18 mouse cellular contexts compared by ENCODE assay signal in genomic region chr1:93138534-93138933, GRCm38 (mm10). TPM values are rescaled to one million over a fixed set of nuclear protein-coding genes. Genes with fewer than 3 reads are reported as not detected.
DNase-seq lines count a peak whose midpoint lies in the region; ATAC-seq and TF ChIP-seq lines count a peak whose summit lies in the region.
"Had no signal": no experiment of that assay in that cellular context is flagged by ENCODE, and none has a peak within 500 bp of the region (broad histone marks: within the 10 kb centered on the region; RNA-seq: fewer than 3 reads in every experiment).

No protein-coding gene starts in this region.

- 54% methylated on average over 6 of the region's 6 CpGs for WGBS in intestine, embryonic 16.5 days
- 28% methylated on average over 6 of the region's 6 CpGs for WGBS in small intestine, adult 2 months
- WGBS in hindbrain, embryonic 12.5 days: 89% methylated on average over 6 of the region's 6 CpGs

- peak; percentile 95 for ATAC-seq in intestine, embryonic 16.5 days
- no peak for ATAC-seq in granulocyte monocyte progenitor cell, adult 5-6 weeks (replicated peaks; ENCODE audit: poor library complexity, severe bottlenecking)
- no peak for ATAC-seq in hindbrain, embryonic 12.5 days (ENCODE audit: low FRiP score)
- ATAC-seq: activated CD4-positive, CD25-positive, alpha-beta regulatory T cell, adult 4 months had no signal

- TF ChIP-seq POLR2A in small intestine, adult 2 months (IDR thresholded peaks at IDR 0.05; ENCODE audit: low read depth, low read length): 0 out of 2 replicates have a peak, but pooled peaks have one; percentile 6

- H3K4me1 ChIP-seq in intestine, embryonic 16.5 days (ENCODE audit: control insufficient read depth, insufficient read depth, low read length): peaks cover 9% of the 10 kb centered on the region
- H3K4me1 ChIP-seq in small intestine, adult 2 months (ENCODE audit: control insufficient read depth, insufficient read depth, insufficient read length, low read length): peaks cover 10% of the 10 kb centered on the region; the same call in 1 of the 2 replicates
- H3K4me1 ChIP-seq in hindbrain, embryonic 12.5 days: no peaks in the 10 kb centered on the region
- H3K4me1 ChIP-seq: limb, embryonic 15.5 days had no signal

- peak overlapping the region; percentile 82 for H3K27ac ChIP-seq in intestine, embryonic 16.5 days (ENCODE audit: low read length)
- H3K27ac ChIP-seq in small intestine, adult 2 months (ENCODE audit: insufficient read depth, low read depth, low read length): peak overlapping the region; percentile 21
- no peak overlapping the region for H3K27ac ChIP-seq in hindbrain, embryonic 12.5 days
- H3K27ac ChIP-seq: hindbrain, embryonic 10.5 days; limb, embryonic 15.5 days had no signal

- H3K27me3 ChIP-seq in intestine, embryonic 16.5 days (replicated peaks; ENCODE audit: control insufficient read depth, insufficient read depth, low read length): no peaks in the 10 kb centered on the region
- H3K27me3 ChIP-seq in small intestine, adult 2 months (ENCODE audit: control insufficient read depth, insufficient read depth, low read length): no peaks in the 10 kb centered on the region
- H3K27me3 ChIP-seq in hindbrain, embryonic 12.5 days: no peaks in the 10 kb centered on the region
- H3K27me3 ChIP-seq: limb, embryonic 15.5 days had no signal

- TF ChIP-seq CTCF in small intestine, adult 2 months (IDR thresholded peaks at IDR 0.05; ENCODE audit: extremely low read depth, insufficient read length, insufficient replicate concordance, low read depth, low read length): no peak

- no peak overlapping the region for H3K4me3 ChIP-seq in intestine, embryonic 16.5 days (ENCODE audit: low read length)
- H3K4me3 ChIP-seq in small intestine, adult 2 months (ENCODE audit: low read depth, low read length): no peak overlapping the region
- no peak overlapping the region for H3K4me3 ChIP-seq in hindbrain, embryonic 12.5 days
- H3K4me3 ChIP-seq: hindbrain, embryonic 10.5 days; limb, embryonic 15.5 days had no signal

- H3K36me3 ChIP-seq in intestine, embryonic 16.5 days (ENCODE audit: control insufficient read depth, insufficient read depth, low read length): no peaks in the 10 kb centered on the region
- H3K36me3 ChIP-seq in small intestine, adult 2 months (ENCODE audit: control insufficient read depth, insufficient read depth, low read length): no peaks in the 10 kb centered on the region
- no peaks in the 10 kb centered on the region for H3K36me3 ChIP-seq in hindbrain, embryonic 12.5 days
- H3K36me3 ChIP-seq: G1E; hindbrain, embryonic 10.5 days; limb, embryonic 15.5 days had no signal

- H3K9me3 ChIP-seq in intestine, embryonic 16.5 days (ENCODE audit: control insufficient read depth, low read length): no peaks in the 10 kb centered on the region
- no peaks in the 10 kb centered on the region for H3K9me3 ChIP-seq in hindbrain, embryonic 12.5 days (replicated peaks)
- H3K9me3 ChIP-seq: G1E; hindbrain, embryonic 10.5 days; limb, embryonic 15.5 days had no signal

- H3K9ac ChIP-seq in intestine, embryonic 16.5 days (ENCODE audit: low read depth, low read length): peak overlapping the region; percentile 58
- H3K9ac ChIP-seq in hindbrain, embryonic 12.5 days: no peak overlapping the region
- H3K9ac ChIP-seq: limb, embryonic 15.5 days had no signal

- DNase-seq in cerebellum, postnatal 10 days: peak; percentile 51 to 55
- no peak for DNase-seq in cerebellum, adult 8-10 months
- DNase-seq in kidney, postnatal 36 days: peak; percentile 85 to 86
- no peak for DNase-seq in frontal cortex, adult 2 months (ENCODE audit: extremely low spot score in 1 of 2, low spot score in 1 of 2)
- DNase-seq: B cell, adult 2 months; embryo, embryonic 11 days; layer of hippocampus, postnatal 36 days; thymus, adult 18-20 months had no signal

- peak overlapping the region; percentile 41 for H3K4me2 ChIP-seq in intestine, embryonic 16.5 days (ENCODE audit: low read depth, low read length)
- no peak overlapping the region for H3K4me2 ChIP-seq in hindbrain, embryonic 12.5 days (replicated peaks)
- H3K4me2 ChIP-seq: limb, embryonic 15.5 days had no signal

RNA-seq across cellular contexts. Expression of gene Agxt, which starts 3.5 kb away (rescaled TPM):
- 0.73 and 1.1 TPM in 2 replicates for polyA plus RNA-seq in intestine, embryonic 16.5 days (2015; fragmentation: Nextera tagmentation; extraction: Ambion mirVana)
- polyA plus RNA-seq in small intestine, adult 2 months (2012; rRNA removed): 0.14 and 0.58 TPM in 2 replicates
- not detected in 2 replicates for total RNA-seq in granulocyte monocyte progenitor cell, adult 5-6 weeks (2014; fragmentation: Nextera tagmentation)
- total RNA-seq in granulocyte monocyte progenitor cell, adult 5-6 weeks (2017): not detected in 2 replicates
- not detected in 2 replicates for polyA plus RNA-seq in hindbrain, embryonic 12.5 days (2016; fragmentation: Nextera tagmentation; extraction: Ambion mirVana)
- not detected in 2 replicates for polyA plus RNA-seq in frontal cortex, adult 2 months (2012; rRNA removed)
- total RNA-seq: G1E; heart, adult 8-10 months; layer of hippocampus, postnatal 36 days; megakaryocyte, adult 5-6 weeks had no signal
- polyA plus RNA-seq: activated CD4-positive, CD25-positive, alpha-beta regulatory T cell, adult 4 months; G1E; hindbrain, embryonic 10.5 days; limb, embryonic 15.5 days had no signal

RNA-seq across cellular contexts. Expression of gene 2310007B03Rik, which starts 22.2 kb away (rescaled TPM):
- 16.8 and 20.0 TPM in 2 replicates for polyA plus RNA-seq in intestine, embryonic 16.5 days (2015; fragmentation: Nextera tagmentation; extraction: Ambion mirVana)
- polyA plus RNA-seq in small intestine, adult 2 months (2012; rRNA removed): 3.0 and 13.5 TPM in 2 replicates
- not detected in 2 replicates for total RNA-seq in granulocyte monocyte progenitor cell, adult 5-6 weeks (2014; fragmentation: Nextera tagmentation)
- total RNA-seq in granulocyte monocyte progenitor cell, adult 5-6 weeks (2017): not detected in 2 replicates
- 0.35 and 0.41 TPM in 2 replicates for polyA plus RNA-seq in hindbrain, embryonic 12.5 days (2016; fragmentation: Nextera tagmentation; extraction: Ambion mirVana)
- polyA plus RNA-seq in frontal cortex, adult 2 months (2012; rRNA removed): not detected in 2 replicates
- total RNA-seq: heart, adult 8-10 months; layer of hippocampus, postnatal 36 days; megakaryocyte, adult 5-6 weeks had no signal
- polyA plus RNA-seq: activated CD4-positive, CD25-positive, alpha-beta regulatory T cell, adult 4 months; G1E had no signal

RNA-seq across cellular contexts. Expression of gene Crocc2, which starts 30.0 kb away (rescaled TPM):
- polyA plus RNA-seq in intestine, embryonic 16.5 days (2015; fragmentation: Nextera tagmentation; extraction: Ambion mirVana): 0.05 and 0.07 TPM in 2 replicates
- 0.08 TPM in 1 of 2 replicates, not detected in the other for polyA plus RNA-seq in small intestine, adult 2 months (2012; rRNA removed)
- not detected in 2 replicates for total RNA-seq in granulocyte monocyte progenitor cell, adult 5-6 weeks (2014; fragmentation: Nextera tagmentation)
- total RNA-seq in granulocyte monocyte progenitor cell, adult 5-6 weeks (2017): not detected in 2 replicates
- polyA plus RNA-seq in hindbrain, embryonic 12.5 days (2016; fragmentation: Nextera tagmentation; extraction: Ambion mirVana): 0.44 and 0.45 TPM in 2 replicates
- 0.10 and 0.11 TPM in 2 replicates for polyA plus RNA-seq in frontal cortex, adult 2 months (2012; rRNA removed)
- total RNA-seq: megakaryocyte, adult 5-6 weeks had no signal
- polyA plus RNA-seq: activated CD4-positive, CD25-positive, alpha-beta regulatory T cell, adult 4 months; G1E had no signal

RNA-seq across cellular contexts. Expression of gene Kif1a, which starts 36.8 kb away (rescaled TPM):
- polyA plus RNA-seq in intestine, embryonic 16.5 days (2015; fragmentation: Nextera tagmentation; extraction: Ambion mirVana): 14.0 and 16.0 TPM in 2 replicates
- polyA plus RNA-seq in small intestine, adult 2 months (2012; rRNA removed): 1.3 and 2.0 TPM in 2 replicates
- total RNA-seq in granulocyte monocyte progenitor cell, adult 5-6 weeks (2014; fragmentation: Nextera tagmentation): not detected in 2 replicates
- total RNA-seq in granulocyte monocyte progenitor cell, adult 5-6 weeks (2017): not detected in 2 replicates
- 145 and 146 TPM in 2 replicates for polyA plus RNA-seq in hindbrain, embryonic 12.5 days (2016; fragmentation: Nextera tagmentation; extraction: Ambion mirVana)
- 305 and 323 TPM in 2 replicates for polyA plus RNA-seq in frontal cortex, adult 2 months (2012; rRNA removed)
- total RNA-seq: megakaryocyte, adult 5-6 weeks had no signal
- polyA plus RNA-seq: activated CD4-positive, CD25-positive, alpha-beta regulatory T cell, adult 4 months had no signal

Comparison
In these comparisons a context has a peak if more than half of its experiments do, and no peak if none do; other contexts are left out.
1. DNase-seq: peak in cerebellum, postnatal 10 days (2 of 2) and kidney, postnatal 36 days (2 of 2); none in cerebellum, adult 8-10 months (single experiment) and frontal cortex, adult 2 months (0 of 2).